Mouse (Mus musculus) left cerebral cortex, adult 8-10 months (tissue): ENCODE results near the gene Rhno1. TPM values are rescaled to one million over a fixed set of nuclear protein-coding genes. Genes with fewer than 3 reads are reported as not detected.
A peak's percentile ranks its signal among the peaks of the same experiment; 100 is the strongest.

Source experiments
- DNase-seq, 2 experiments: peaks; one replicate each; pipeline ENCODE4 v3.0.0; 2022; ENCODE audit warnings: low spot score in 2 of 2
- total RNA-seq, 4 experiments: library from RNA; stranded (reverse); gene quantifications; 2 replicates each; pipeline ENCODE4 v1.2.4; 2022

The Rhno1 gene
- total RNA-seq, 4 experiments from 2014 or later: 17.3 to 20.1 (median 18.8) TPM

DNA sequence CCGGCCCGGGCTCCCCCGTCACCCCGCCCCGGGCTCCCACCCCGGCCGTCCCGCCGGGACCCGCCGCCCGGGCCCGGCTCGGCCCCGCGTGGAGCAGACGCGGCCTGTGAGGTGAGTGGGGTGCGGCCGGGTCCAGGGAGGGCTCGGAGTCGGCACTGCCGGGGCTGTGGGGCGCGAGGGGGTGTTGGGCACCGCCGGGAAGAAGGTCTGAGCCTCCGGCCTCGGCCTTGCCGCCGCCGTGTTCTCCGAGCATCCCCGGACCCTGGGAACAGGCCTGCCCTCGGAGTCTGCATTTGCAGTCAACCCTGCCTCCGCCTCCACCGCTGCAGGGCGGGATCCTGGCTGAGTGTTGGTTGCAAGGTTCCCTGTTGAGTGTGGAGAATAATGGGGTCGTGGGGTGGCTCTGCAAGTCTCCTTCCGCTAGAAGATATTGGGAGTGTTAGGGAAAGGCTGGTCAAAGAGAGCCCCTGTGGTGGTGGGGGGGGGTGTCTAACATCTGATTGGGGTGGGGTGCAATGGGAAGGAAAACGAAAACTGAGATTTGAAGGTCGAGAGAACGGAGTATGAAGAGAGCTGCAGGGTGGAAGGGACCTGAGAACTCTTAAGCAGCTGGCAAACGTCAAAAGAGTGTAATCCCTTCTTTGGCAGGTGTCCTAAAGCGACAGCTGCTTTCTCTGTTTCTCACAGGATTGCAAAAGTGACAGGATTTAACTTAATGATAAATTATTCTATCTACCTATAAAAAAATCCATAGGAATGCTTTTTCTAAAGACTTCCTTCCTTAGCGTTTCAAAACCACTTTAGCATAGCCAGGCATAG, 505 bp upstream of the Rhno1 start:
- DNase-seq: no peak

DNA sequence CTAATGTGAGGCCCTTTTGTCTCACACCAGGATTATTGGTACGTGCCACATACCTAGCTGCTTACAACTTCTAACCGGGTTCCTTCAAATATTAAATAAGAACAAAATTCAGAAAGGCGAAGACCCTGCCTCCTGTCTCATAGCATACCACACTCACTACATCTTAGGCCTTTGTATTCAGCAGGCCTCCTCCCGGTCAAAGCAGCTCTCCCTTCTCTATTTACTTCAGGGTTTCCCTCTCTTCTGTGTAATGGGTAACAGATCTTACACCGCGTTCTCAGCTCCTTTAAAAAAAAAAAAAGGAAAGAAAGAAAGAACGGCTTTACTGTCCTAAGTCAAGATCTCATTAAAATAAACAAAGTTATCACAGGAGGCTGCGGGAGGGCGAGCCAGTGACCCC, 810 bp downstream of the Rhno1 start:
- no peak for DNase-seq

DNA sequence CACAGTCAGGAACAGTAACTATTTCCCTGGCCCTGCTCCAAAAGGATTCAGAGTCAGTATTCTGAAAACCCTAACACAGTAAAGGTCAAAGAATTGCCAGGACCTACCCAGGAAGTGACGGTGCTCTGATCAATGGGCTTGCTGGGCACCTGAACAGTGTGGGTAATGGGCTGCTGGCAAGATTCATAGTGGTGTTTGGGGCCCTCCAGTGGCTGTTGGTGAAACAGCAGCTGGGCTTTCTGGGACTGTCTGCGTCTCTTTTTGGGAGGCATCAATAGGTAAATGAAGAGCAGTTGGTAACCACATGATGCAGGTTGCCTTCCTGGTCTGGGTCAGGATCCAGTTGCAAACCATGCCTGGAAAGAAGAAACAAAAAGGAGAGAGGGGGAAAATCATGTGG, 3.7 kb downstream of the Rhno1 start:
- peak in 1 of 2 experiments; percentile 76 for DNase-seq

DNA sequence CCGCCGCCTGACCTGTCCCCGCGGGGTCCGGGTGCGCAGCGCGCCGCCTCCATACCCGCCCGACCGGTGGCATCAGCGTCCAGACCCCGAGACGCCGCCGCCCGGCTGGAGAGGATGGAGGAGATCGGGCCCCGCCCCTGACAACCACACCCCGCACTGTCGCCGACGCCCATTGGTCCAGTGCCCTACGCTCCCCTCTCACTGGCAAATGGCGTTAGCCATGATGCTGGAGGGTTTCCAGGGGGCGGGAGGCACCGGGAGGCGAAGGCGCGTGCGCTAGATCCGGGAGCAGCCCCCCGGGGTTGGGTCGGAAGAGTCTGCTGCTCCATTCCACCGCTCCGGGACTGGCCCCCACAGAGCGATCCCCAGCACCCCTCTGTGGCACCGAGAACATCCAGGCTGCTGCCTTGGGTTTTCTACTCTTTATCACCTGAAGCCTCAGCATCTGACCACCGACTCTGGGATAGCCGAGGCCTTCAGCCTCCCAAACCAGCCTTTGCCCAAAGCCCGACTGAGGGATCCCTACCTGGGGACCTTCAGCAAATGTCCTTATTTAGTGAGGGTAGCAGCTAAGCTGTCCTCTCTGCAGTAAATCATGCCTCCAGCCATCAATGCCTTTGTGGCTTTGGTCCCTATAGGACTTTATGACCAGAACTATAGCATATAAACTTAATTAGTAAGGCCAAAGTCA, 6.8 kb downstream of the Rhno1 start, which contains the start of gene Tulp3:
Gene Tulp3, minus strand, starts transcription at position 126 of the 691 bp plus-strand sequence.
- peak; percentile 90 to 97 for DNase-seq

DNA sequence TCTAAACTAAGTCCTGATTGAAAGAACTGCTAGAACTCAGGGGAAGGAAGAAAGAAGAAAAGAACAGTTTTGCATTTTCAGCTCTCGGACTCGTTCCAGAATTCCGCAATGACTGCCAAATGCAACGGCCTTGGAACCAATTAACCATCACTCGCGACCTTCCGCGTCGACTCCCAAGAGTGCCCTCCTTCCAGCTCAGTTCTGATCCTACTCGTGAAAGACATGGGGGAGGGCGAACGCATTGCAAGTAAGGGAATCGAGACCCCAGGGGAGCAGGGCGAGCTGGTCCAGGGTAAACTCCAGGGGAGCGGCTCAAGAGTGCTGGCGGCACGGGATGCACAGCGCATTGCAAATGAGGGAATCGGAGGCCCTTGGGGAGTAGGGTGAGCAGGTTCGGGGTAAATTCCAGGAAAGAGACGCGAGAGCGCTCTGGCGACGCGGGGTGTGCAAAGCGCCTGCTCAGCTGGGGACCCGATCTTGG, 7.5 kb downstream of the Rhno1 start:
- DNase-seq: peak; percentile 34 to 46

DNA sequence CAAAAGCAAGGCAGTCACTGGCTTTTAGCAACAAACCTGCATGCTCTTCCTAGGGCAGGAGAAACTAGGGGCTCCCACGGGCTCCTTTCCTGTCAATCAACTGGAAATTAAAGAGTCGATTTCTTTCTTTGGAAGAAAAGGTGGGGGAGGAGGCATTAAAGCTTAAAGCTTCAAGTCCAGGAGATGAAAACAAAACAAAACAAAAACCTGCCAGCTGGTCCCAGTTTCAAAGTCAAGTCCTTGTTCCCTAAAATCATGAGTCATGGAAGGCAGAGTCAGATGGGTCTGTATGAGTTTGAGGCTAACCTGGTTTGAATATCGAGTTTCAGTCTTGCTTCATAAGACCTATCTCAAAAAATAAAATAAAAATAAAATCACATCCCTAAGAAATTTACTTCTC, 8.6 kb downstream of the Rhno1 start:
- DNase-seq: no peak

DNA sequence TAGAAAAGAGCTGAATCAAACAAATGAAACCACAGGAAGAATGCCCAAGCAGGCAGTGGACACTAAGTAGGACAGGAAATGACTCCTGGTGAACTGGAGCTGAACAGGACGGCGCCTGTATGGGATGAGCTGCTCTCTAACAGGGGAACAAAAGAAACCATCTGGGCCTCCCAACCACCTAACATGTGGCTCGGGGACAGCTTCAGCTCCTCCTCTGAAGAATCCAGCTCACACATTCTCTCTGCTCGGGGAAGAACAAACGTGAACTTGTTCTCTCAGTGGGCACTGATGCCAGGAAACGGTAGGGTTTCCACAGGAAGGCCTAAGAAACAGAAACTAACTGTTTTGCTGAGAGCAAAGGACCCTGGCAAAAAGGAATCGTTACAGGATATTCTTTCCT, 13.0 kb downstream of the Rhno1 start:
- no peak for DNase-seq

DNA sequence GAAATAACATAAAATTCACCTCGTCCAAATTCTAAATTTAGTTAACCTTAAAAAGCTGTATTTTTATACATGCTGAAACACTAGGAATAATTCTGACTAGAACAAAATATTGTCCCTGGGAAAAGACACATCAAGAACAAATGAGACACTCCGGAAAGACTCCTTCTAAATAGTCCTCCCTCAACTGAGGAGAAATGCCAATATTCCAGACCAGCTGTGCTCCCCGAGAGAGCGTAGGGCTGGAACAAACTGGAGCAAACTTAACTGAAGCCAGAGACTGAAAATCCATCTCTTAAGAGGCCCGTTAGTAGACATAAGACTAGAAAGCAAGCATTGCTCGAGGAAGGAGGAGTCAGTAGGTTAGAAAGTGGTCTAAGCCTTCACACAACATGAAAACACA, 15.9 kb downstream of the Rhno1 start:
- no peak for DNase-seq

DNA sequence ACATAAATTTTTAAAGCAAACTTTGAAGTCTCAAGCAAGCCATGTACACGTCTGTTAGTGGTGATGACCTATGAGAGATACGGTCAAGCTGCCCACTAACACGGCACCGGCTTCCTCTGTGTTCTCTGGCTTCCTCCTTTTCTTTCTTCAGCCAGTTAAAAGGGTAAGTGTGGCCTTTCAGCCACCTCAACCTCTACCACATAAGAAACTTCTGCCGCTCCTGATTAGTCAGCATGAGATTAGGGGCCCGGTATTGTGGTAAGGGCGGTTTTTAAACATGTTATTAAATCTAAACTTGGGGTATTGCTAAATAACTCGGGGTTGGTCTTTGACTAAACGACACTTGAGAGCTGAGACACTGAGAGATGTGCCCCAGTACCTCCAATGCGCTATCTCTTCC, 17.1 kb downstream of the Rhno1 start:
- no peak for DNase-seq

DNA sequence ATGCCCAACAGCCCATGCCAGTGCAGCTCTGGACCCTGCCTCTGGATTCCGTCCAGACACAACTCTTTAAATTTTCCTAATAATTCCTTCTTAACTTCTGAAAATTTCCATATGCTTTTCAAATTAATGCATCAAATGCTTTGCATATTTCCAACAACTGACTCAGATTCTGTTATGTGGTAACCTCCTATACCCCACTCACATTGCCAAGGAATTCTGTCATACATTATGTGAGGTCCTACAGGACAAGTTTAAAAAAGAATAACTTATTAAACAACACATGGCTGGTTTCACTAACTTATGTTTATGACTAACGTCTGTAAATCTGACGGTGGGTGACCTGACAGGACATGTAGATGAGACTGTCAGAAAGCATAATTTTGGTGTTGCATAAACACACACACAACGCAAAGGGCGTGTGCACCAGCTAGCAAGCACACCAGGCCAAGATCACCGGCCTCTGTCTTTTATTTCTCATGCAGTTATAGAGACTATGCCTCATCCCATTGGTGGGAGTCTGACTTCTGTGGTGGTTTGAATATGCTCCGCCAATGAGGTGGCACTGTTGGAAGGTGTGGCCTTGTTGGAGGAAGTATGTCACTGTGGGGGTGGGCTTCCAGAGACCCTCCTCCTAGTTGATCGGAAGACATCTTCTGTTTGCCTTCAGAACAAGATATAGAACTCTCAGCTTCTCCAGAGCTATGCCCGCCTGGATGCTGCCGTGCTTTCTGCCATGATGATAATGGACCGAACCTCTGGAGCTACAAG, 20.6 kb downstream of the Rhno1 start:
- DNase-seq: no peak

DNA sequence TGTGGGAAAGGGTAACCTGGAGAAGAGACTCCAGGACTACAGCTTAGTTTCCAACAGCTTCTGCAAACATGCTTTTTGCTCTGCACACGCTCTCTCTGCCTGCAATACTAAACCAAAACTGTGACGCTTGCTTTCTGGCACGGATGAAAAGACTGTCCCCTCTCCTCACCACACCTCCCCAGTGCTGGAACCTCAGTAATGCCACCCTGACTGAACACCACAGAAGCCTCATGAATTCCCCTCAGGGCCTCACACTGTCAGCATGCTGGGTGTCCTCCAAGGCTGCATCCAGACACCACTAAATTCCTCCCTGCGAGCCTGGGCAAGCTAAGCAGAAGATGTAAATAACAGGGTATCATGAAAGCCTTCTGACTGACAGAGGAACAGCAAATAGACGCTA, 23.8 kb downstream of the Rhno1 start:
- DNase-seq: no peak

DNA sequence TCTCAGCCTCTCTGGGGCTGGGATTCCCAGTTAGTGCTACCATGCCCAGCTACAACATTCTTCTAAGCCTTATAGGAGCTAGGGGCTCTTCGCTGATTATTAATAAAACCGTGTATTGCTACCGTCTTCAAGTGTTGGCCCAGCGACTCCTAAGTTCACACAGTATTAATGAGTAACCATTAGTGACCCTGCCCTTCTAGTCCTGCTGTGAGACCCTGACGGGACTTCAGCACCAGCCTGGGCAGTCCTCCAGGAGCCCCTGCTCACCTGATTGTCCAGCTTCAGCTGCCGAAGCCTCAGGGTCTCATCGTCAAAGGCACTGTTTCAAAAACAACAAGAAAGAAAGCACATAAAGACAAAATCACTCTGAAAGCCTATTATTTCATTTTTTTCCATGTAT, 25.2 kb downstream of the Rhno1 start:
- DNase-seq: no peak

DNA sequence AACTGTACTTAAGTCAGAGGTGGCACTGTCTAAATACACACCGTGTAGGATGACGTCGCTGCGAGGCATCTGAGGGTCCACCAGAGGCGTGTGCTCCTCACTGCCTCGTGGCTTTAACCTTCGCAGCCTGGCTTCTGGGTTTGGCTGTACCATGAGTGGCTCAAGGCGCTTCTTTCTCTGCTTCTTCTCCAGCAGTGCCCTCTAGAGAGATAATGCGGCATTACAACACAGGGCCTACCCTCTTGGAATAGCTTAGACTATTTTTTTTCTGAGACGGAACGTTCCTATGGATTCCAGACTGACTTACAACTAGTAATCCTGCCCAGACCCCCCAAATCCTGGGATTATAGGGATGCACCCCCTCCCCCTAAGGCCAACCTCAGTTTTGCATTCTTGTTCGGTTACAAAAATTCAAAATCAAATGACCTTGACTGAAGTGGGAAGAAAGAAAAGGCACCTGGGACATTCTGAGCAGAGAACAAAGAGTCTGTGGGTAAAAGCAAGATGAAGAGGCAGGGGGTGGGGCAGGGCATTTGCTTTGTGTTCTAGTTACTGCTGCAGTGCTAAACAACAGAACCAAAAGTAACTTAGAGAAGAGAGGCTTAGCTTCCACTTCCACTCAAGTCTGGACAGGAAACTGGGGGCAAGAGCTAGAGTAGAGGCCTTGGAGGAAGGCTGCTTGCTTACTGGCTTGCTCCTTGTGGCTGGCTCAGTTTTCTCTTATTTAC, 28.1 kb downstream of the Rhno1 start:
- peak; percentile 45 to 54 for DNase-seq

DNA sequence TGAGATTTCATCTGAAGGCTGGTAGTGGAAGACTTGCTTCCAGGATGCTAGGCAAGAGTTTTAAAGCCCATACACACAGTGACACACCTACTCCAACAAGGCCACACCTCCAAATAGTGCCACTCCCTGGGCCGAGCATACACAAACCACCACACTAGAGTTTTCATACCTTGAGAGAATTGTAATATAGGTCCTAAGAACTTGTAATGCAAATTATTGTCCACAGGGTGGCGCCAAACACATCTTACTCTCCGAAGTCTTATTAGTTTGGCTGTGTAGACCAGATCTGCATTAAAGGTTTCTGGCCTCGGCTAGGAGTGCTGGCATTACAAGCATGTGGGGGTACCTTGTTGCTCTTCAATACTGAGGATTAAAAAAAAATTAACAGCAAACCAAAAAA, 44.4 kb downstream of the Rhno1 start:
- DNase-seq: no peak

DNA sequence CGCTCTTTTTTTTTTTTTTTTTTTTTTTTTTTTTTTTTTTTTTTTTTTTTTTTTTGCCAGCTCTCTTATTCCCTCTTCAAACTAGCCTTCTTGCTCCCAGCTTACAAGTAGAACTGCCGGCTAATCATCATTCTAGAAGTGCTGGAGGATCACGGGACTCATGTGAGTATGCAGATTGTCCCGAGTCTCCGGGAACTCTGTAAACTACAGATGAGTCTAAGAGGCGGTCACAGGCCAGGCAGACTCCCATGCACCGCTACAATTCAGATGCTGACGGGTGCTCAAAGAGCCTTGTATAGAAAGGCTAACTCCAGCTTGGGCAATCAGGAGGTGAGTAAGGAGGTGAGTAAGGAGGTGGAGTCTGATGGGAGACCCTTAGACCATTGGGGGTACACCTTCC, 47.1 kb downstream of the Rhno1 start:
- no peak for DNase-seq

DNA sequence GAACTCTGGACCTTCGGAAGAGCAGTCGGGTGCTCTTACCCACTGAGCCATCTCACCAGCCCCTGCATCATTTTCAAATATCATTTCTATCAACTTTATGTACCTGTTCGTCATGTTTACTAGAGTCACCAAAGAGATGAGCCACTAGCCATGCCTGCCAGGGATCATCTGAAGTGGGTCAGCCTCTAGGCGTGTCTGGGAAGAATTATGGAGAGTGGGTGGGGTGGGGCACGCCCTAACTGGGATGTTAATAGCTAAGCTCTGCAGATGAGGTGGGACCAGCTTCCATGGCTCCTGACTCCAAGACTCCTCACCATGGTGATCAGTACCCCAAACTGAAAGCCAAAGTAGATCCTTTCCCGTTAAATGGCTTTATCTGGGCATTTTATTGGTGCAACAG, 47.9 kb downstream of the Rhno1 start:
- DNase-seq: no peak

DNA sequence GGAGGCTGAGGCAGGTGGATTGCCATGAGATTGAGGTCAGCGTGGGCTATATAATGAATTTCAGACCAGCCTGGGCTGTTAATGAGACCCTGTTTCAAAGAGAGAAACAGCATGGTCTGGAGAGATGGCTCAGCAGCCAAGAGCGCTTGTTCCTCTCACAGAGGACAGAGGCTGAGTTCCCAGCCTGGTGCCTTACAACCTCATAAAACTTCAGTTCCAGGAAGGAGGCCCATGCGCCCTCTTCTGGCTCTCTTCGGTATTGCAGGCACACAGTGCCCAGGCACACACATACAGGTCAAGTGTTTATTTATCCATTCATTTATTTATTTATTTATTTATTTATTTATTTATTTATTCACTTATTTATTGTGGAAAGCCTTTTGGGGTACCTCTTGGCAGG, 54.4 kb downstream of the Rhno1 start:
- DNase-seq: no peak
